Mouse (Mus musculus): Measurements from ENCODE around the gene Slc35a1.
"Not testable (repeated sequence)": the region's sequence is repeated elsewhere in the genome, so short reads cannot be mapped to it uniquely, and the experiment has no call there.

Slc35a1 gene

GRCm38 (mm10) chr4:34686874-34687567, at the start of gene Slc35a1:
Gene Slc35a1, minus strand, starts transcription at chr4:34687438.
- DNase-seq (ENCODE audit: extremely low spot score, low spot score) = peak; percentile 93

DNA sequence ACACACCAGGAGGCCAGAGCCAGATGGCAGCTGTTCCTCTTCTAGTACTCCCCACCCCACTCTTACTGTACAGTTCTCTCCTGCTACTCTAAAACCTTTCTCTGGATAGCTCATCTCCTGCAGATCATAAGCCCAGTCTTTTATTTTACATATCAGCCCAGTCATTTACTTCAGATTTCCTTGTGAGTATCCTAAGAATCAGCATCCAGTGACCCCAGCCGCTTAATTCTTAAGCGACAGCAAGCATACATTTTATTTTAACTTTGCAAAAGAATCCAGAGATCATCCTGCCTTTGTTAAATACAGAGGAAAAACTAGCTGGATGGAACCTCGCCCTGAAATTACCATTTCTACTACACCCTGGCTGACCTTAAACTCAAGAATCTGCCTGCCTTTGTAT, 47.2 kb upstream of the Slc35a1 start:
- DNase-seq (ENCODE audit: extremely low spot score, low spot score) = no peak

GRCm38 (mm10) chr4:34733415-34733814, 46.2 kb upstream of the Slc35a1 start:
- not testable (repeated sequence) for DNase-seq (ENCODE audit: extremely low spot score, low spot score)

DNA sequence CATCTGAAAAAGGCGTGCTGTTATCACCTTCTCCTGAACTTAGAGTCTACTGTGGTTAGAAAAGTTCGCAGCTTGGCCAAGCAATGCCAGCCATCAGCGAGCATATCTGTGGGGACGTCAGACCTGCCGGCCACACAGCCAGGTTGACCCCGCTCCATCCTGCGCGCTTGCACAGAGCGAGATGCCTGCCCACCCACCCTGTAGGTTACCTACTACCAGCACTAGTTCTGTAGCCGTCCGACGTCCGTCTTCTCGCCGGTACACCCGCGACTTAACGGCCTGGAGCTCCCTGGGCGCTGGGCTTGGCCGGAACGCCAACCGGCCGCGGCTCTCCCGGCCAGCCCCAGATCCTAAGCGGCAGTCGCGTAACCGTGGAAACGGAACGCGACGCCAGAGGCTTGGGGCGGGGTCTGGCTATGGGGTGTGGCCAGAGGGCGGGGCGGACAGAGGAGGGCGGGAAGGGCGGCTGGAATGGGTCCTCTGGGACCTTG, 42.7 kb upstream of the Slc35a1 start, which contains the start of gene Cfap206:
Gene Cfap206 (minus strand): TSS at position 356 of the 491 bp plus-strand sequence.
- peak; percentile 88 for DNase-seq (ENCODE audit: extremely low spot score, low spot score)

DNA sequence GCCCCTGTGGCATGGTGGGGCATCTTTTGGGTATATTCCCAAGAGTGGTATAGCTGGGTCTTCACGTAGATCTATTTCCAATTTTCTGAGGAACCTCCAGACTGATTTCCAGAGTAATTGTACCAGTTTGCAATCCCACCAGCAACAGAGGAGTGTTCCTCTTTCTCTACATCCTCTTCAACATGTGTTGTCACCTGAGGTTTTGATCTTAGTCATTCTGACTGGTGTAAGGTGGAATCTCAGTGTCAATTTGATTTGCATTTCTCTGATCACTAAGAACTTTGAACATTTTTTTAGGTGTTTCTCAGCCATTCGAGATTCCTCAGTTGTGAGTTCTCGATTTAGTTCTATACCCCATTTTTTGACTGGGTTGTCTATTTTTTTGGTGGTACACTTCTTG, 38.5 kb upstream of the Slc35a1 start:
- DNase-seq (ENCODE audit: extremely low spot score, low spot score) = not testable (repeated sequence)

DNA sequence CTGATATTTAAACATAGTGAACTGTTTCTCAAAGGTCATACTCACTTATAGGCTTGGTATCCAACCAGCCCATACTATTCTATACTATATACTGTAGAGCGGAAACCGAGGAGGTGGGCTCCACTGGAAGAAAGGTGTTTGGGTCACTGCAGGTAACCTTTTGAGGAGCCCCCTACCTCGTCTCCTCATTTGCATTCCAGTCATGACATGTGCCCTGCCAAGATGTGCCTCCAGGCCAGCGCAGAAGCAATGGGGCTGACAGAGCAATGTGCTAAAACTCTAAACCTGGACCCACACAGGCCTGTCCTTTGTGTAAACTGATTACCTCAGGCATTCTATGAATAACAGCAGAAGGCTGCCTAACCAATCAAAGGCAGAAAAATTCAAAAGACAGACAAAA, 37.1 kb upstream of the Slc35a1 start:
- no peak for DNase-seq (ENCODE audit: extremely low spot score, low spot score)

- no peak for DNase-seq (ENCODE audit: extremely low spot score, low spot score)
These were observed 35.9 kb upstream of the Slc35a1 start for GRCm38 (mm10) chr4:34723186-34723585.

DNA sequence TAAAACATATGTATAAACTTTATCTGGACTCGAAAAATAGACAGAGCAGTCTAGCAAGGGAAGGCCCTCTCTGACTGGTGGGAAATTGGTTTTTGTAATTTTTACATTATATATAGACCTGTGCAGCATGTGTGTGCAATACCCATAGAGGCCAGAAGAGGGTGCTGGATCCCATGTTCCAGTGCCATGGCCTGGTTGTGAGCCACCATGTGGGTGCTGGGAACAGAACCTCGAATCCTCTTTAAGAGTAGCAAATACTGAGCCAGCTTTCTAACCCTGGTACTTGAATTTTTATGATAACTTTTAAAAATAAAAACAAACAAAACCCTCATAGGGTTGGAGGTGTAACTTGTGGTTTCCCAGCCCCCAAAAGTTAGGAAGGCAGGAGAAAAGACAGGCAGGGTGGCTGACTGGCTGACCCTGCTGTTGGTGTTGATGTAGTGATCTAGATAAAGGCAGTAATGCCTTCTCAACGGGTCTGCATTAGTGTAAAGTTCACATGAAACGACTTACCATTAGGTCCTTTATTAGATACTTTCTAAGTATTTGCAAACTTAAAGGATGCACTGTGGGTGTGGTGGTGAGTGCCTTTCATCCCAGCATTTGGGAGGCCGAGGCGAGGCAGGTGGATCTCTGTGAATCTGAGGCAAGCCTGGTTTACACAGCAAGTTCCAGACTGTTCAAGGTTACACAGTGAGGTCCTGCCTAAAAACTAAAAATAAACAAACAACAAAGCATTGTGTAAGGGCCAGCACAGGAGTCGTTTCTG, 33.1 kb upstream of the Slc35a1 start:
- no peak for DNase-seq (ENCODE audit: extremely low spot score, low spot score)

DNA sequence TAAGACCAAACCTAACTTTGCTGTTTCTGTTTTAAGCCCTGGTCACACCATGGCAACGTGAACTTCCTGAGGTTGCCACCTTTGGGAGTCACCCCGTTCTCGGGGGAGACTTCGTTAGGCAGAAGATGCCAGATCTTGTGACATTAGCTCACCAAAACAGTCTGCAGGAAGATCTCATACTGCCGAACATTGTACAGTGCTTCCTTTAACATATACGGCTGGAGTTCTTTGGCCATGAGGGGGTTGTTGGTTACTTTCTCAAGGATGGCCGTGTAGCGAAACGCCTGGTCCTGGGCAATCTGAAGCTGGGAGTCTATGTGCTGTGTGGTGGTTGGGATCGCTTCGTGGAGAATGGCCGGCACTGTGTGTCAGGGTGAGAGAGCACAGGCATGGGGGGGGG, 32.2 kb upstream of the Slc35a1 start:
- no peak for DNase-seq (ENCODE audit: extremely low spot score, low spot score)

- no peak for DNase-seq (ENCODE audit: extremely low spot score, low spot score)
These were observed 27.8 kb upstream of the Slc35a1 start for GRCm38 (mm10) chr4:34715062-34715461.

GRCm38 (mm10) chr4:34708127-34708526, 20.9 kb upstream of the Slc35a1 start:
- no peak for DNase-seq (ENCODE audit: extremely low spot score, low spot score)

DNA sequence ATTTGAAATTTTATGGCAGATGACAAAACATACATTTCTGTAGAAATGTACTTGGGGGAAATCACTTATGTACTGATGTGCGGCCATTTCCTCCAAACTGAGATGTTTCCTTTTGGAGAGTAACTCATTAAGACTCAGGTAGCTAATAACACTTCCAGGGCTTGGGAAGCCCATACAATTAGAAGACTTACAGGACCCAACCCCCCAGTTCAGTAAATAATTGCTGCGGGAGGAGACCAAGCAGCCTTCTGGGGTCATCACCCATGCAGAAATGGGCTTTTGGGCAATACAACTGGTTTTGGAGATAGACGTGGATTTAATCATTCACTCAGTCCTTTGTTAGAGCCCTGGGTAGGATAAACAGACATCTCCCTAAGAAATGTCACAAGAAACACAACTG, 20.0 kb upstream of the Slc35a1 start:
- DNase-seq (ENCODE audit: extremely low spot score, low spot score) = no peak

- no peak for DNase-seq (ENCODE audit: extremely low spot score, low spot score)
These were observed 15.8 kb upstream of the Slc35a1 start for GRCm38 (mm10) chr4:34703029-34703428.

GRCm38 (mm10) chr4:34702231-34702630, 15.0 kb upstream of the Slc35a1 start:
- DNase-seq (ENCODE audit: extremely low spot score, low spot score) = no peak

DNA sequence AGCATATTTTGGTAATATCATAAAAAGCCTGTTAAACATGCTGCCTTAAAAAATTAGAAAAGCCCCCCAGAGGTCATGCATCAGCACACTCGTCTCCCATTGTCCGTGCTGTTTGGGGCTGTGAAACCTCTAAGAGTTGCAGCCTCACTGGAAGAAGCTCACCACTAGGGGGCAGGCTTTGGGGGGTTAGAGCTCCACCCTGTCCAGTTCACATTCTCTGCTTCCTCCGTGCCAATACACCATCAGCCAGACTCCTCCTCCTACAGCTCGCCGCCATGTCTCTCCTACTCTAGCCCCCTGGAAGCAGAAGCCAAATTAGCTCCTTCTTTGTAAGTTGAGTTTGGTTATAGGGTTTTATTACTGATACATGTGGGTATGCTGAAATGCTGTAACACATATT, 14.3 kb upstream of the Slc35a1 start:
- peak; percentile 65 for DNase-seq (ENCODE audit: extremely low spot score, low spot score)

GRCm38 (mm10) chr4:34688021-34688420, 783 bp upstream of the Slc35a1 start:
- no peak for DNase-seq (ENCODE audit: extremely low spot score, low spot score)

DNA sequence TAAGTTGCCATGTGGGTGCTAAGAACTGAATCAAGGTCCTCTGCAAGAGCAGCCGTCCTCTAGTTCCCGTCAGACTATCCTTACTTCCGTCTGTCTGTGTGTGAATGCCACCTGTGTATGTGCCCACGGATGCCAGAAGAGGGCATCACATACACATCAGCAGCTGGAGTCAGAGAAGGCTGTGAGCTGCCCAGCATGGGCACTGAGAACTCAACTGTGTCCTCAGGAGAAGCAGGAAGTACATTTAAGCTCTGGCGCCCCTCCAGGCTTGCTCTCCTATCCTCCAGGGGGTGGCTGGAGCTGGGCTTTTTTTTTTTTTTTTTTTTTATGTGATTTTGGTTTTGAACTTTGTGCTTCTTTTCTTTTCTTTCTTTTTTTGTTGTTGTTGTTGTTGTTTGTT, 6.7 kb downstream of the Slc35a1 start:
- DNase-seq (ENCODE audit: extremely low spot score, low spot score) = no peak

GRCm38 (mm10) chr4:34673721-34674120, 13.5 kb downstream of the Slc35a1 start:
- DNase-seq (ENCODE audit: extremely low spot score, low spot score) = no peak

GRCm38 (mm10) chr4:34667923-34668322, 19.3 kb downstream of the Slc35a1 start:
- no peak for DNase-seq (ENCODE audit: extremely low spot score, low spot score)

- no peak for DNase-seq (ENCODE audit: extremely low spot score, low spot score)
These were observed 25.3 kb downstream of the Slc35a1 start for GRCm38 (mm10) chr4:34661927-34662326.

DNA sequence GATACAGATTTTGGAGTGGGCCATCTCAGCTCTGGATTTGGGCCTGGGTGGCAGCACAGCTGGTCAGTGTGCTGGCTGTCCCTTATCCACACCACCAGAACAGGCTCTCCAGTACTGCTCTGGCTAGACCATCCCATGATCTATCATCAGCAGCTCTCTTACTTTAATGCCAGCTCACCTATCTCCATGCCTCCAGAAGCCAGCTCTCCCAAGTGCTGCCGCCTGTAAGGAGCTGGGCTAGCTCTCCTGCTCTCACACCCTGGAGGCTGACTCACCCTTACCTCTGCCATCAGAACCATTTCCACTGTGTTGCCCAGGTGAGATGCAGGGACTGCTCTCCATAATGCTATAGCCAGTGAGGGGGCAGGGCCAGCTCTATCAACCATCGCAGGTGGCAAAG, 25.7 kb downstream of the Slc35a1 start:
- DNase-seq (ENCODE audit: extremely low spot score, low spot score) = no peak

DNA sequence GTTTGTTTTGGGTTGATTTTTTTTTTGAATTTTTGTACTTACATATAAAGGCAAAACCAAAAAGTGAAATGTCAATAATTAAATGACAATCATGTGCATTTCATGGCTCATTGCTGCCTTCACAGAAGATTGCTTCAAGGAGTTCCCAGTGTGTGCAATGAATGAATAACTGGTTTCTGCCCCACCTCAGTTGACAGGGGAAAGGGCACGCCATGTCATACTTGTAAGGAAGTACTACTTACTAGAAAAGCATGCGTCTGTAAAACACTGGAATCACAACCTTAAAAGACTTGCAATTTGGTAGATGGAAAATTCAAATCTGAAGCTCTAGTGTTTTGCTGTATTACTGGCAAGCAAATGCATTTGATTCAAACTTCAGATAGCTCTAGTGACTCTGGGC, 28.2 kb downstream of the Slc35a1 start:
- DNase-seq (ENCODE audit: extremely low spot score, low spot score) = no peak

GRCm38 (mm10) chr4:34656101-34656500, 31.1 kb downstream of the Slc35a1 start:
- DNase-seq (ENCODE audit: extremely low spot score, low spot score) = no peak

All from neural tube, embryonic 10.5 days (tissue).